Mouse (Mus musculus): ENCODE results near the gene Mrpl50. TPM values are rescaled to one million over a fixed set of nuclear protein-coding genes. Genes with fewer than 3 reads are reported as not detected.
"Not testable (repeated sequence)": the region's sequence is repeated elsewhere in the genome, so short reads cannot be mapped to it uniquely, and the experiment has no call there.

The Mrpl50 gene
- 6.0 and 6.4 TPM in 2 replicates for polyA plus RNA-seq (2012; rRNA removed)

DNA sequence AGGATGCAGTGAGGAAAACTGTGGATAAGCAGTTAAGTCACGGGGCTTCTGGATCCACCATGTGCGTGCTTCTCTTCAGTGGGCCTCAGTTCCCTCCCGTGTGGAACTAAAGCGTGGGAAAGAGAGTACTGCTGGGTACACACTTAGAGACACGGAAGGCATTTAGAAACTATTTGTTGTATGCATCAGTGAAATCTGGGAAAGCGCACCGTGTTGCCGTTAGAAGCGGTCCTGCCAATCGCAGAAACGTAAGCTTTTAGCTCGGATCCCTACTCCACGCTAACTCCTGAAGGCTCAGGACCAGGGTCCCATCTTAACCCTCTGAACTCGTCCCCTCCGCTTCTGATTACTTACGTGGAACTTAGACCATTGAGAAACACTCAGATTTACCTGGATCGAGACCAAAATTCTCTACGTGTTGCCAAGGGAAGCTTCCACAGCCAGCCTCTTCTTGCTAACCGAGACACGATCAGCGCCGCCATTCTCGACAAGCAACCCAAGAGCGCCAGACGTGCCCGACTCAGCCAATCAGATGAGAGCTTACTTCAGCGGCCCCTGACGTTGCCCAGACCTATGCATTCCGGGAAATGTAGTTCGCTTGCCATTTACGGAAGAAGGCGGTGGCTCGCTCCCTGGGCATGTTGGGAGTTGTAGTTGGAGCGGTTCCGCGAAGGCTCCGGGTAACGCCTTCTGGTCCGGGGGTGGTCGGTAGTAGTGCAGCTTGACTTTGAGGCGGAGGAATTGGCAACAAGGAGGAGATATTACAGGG, at the start of gene Mrpl50, which contains the start of gene Zfp189:
TSS of gene Mrpl50 (minus strand) at position 522 of the 769 bp plus-strand sequence.
TSS of gene Zfp189 (plus strand) at position 605 of the 769 bp plus-strand sequence.
- peak; percentile 79 for DNase-seq (ENCODE audit: low read depth)

DNA sequence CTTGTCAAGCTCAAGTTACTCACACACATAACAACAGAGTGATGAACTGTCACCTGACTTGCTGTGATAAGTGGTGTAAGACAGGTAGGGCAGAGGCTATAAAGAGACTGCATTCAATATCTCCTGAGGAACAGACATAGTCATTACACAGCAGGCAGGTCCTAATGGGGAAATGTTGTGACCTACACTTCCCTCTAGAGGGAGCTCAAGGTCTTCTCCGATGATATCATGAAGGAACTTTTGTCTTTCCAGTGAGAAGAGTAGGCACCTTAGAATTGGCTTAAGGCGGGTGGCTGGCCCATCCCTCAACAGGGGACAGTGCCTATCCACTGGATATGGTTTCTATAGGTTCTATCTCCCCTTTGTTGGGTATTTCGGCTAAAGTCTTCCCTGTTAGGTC, 46.7 kb upstream of the Mrpl50 start:
- no peak for DNase-seq (ENCODE audit: low read depth)

DNA sequence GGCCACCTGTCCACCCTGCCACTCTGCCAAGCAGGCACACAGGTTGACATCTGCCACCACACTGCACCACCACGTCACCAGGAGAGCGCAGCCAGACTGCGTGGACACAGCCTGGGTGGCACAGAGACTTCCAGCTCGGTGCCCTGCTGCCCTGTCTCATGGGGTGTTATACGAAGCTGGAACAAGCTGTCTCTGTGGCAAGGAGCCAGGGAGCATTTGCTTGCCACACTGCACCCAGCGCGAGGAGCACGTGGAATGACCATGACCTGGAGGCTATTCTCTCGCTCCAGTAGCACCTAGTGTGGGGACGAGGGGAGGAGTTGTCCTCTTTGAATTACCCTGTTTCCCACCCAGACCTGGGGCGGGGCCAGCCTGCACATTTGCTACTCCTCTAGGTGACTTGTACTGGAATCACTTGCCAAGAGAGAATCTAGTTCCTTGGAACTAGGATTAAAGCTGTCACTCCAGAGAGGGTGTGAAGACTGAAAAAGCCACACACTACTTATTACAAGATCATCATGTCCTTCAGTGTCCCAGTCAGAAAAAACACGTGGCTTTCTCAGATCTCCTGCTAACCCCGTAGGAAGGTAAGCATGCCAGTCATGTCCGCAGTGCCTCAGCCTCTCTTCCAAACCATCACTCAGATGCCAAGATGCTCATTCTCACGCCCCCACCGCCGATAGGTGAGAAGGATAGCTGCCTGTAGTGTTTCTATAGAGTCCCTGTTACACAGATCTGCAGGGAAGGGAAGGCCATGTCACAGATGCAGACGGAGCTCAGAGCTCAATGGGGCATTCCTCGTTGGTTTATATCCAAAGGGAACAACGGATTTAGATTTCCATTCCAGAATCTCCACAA, 39.3 kb upstream of the Mrpl50 start:
- DNase-seq (ENCODE audit: low read depth), result no peak

DNA sequence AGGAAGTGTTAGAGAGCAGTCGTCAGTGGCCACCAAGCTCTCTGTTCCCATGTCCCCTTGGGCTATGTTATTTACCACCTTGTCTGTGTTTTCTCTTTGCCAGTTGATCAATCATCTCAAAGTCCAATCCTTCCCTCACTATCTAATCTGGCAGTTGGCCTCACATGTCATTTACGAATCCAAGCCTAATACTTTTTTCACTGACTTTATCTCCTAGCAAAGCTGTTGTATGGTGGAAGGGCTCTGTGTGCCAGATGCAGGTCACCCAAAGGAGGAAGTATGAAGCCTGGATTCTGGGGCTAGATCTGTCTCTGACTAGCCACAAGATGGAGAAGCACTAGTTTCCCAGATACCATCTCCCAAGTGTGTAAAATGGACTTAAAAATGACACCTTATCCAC, 37.3 kb upstream of the Mrpl50 start:
- DNase-seq (ENCODE audit: low read depth), result no peak

DNA sequence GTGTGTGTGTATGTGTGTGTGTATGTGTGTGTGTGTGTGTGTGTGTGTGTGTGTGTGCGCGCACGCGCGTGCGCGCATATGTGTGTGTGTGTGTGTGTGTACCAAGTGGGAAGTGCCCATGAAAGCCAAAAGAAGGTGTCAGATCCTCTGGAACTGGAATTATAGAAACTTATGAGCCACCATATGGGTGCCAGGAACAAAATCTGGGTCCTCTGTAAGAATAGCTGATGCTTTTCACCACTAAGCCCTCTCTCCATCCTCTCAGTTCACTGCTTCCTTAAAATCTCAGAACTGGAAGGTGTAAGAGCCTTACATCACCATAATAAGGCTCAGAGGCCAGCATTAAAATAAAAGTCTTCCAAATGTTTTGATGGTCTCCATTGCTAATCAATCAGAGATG, 36.5 kb upstream of the Mrpl50 start:
- DNase-seq (ENCODE audit: low read depth), result no peak

DNA sequence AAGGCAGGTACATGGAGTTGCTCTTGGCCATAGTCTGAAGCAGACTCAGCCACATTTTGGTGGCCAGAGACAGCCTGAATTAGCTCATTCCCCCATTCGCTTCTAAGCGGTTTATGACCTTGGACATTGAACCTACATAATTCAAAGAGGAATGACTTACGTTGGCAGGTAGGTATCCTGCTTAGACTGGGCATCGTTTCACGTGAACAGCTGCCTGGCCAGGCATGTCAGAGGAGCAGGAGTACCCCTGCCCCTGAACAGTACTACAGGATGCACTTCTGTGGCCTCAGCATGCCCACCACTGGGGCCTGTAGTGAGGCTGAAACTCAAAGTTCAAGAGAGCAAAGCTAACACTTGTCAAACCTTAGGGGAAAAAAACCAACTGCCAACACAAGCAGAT, 32.5 kb upstream of the Mrpl50 start:
- DNase-seq (ENCODE audit: low read depth), result no peak

DNA sequence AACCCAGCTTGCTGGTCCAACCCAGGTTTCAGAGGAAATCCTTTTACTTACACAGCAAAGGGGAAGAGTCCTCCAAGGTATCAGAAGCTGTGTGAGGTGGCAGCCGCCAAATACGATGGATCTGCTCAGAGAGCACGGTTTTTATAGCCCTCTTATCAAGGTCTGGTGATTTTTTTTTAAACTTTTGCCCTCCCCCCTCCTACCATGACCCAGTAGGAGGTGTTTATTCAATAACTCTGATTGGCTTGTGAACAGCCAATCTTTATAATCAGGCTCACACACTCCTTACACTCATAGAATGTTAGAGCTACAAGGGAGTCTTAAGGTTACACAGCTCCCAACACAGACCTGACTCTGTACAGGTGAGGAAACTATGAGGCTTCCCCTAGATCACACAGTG, 28.5 kb upstream of the Mrpl50 start, which contains the start of gene Aldob:
TSS of gene Aldob (minus strand) at position 164 of the 400 bp plus-strand sequence.
- DNase-seq (ENCODE audit: low read depth), result no peak

DNA sequence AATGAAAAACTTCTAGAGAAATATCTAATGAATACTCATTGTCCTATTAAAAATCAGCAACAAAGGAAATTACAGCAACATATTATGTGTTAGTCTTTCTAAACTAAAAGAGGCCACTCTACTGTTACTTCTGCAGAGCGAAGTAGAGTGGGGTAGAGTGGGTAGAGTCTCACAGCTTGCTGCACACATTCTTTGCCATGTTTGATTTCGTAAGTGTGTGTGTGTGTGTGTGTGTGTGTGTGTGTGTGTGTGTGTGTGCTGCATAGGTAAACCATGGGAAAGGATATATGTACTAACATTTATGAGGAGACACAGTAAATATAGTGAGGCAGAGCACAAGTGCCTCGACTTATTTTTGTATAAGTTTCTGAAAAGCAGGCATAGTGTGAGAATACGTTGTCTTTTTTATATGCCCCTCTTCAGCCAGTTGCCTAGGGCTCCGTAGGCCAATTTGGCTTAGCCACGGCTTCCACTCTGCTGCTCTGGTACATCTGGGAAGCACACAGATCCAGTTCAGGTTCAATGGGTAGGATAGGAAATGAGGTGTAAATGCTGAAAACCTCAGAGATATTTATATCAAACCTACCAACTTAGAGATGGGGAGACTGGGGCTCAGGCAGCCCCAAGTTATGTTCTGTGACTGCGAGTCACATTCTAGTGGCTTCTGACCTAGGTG, 26.8 kb upstream of the Mrpl50 start:
- no peak for DNase-seq (ENCODE audit: low read depth)

DNA sequence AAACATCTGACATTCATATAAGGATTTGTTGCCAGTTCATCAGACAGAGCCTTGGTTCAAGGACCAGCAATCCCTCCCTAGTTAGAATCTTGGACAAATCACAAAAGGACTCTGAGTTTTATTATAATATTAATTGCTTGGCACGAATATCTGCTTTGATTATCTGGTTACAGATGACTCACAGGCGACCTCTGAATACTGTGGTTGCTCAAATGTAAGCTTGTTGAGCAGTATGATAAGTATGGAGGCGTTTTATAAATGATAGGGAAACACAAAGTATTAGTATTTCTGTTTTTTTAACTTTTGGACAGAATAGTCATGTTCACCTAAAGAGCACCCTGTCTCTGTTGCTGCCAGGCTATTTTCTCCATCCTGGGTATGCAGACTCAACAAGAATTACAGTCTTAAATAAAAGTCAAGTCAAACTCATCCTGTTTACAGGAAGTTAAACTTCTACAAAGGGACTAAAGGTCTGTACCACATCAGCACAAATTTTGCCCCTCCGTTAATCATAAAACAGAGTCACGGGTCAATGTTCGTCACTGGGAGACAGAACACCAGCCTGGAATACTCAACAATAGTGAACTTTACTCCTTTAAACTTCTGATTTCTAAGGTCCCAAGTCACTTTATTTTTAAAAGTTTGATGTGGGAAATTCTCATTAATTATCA, 26.1 kb upstream of the Mrpl50 start:
- no peak for DNase-seq (ENCODE audit: low read depth)

DNA sequence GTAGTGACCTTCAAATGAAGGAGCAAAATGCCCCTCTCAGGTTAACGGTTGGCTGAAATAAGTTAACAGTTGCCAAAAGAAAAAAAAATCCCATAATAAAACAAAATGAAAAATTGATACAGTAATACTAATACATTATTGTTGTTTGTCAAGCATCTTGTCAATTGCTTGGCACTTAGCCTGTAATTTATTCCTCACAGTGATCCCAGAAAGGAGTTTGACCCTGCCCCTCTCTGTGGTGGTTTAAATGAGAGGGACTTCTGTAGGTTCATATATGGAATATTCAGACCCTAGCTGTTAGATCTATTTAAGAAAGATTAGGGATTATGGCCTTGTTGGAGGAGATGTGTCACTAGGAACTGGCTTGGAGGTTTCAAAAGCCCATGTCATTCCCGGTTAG, 25.1 kb upstream of the Mrpl50 start:
- DNase-seq (ENCODE audit: low read depth), result no peak

DNA sequence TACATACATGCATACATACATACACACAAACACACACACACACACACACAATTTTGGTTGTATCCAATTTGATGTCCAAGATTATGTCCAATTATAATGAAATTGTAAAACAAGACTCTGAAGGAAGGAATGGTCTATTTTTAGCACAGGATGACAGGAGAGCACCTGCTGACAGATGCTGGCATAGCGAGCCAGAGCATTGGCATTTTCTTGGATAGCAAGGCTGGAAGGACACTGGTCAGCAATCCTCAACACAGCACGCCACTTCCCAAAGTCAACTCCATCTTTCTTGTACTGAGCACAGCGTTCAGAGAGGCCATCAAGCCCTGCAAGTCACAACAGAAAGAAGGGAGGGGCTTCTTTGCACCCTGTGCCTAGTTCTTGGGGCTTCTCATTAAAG, 20.1 kb upstream of the Mrpl50 start:
- DNase-seq (ENCODE audit: low read depth), result no peak

DNA sequence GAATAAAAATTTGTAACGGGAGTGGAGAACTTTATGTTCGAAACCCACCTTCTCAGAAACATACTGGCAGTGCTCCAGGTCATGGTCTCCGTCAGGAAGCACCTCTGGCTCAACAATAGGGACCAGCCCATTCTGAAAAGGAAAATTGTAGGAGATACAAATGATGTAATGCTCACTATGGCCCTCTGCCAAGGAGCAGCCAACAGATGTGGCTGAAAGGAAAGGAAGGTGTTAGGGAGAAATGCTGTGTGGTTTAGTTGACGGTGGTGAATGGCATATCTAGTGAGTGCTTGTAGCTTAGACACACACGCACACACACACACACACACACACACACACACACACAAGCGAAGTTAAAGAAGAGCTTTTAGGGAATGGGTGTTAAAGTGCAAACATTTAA, 18.8 kb upstream of the Mrpl50 start:
- no peak for DNase-seq (ENCODE audit: low read depth)

DNA sequence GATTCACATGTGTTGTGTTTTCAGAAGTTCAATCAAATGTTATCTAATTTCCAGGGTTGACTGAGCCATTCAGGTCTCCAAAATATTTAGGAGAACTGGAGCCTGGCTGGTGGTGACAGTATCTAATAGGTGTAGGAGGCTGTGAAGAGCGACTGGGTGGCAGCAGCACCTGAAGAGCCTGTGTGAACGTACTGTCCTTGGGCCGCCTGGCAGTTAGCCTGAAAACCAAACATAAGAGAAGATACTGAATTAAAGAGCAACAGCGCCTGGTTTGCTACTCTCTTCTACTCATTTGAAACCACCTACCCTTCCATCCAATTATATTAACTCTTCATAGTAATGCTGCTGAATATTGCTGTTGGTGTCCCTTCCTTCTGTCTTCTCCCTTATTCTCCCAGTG, 15.8 kb upstream of the Mrpl50 start:
- no peak for DNase-seq (ENCODE audit: low read depth)

DNA sequence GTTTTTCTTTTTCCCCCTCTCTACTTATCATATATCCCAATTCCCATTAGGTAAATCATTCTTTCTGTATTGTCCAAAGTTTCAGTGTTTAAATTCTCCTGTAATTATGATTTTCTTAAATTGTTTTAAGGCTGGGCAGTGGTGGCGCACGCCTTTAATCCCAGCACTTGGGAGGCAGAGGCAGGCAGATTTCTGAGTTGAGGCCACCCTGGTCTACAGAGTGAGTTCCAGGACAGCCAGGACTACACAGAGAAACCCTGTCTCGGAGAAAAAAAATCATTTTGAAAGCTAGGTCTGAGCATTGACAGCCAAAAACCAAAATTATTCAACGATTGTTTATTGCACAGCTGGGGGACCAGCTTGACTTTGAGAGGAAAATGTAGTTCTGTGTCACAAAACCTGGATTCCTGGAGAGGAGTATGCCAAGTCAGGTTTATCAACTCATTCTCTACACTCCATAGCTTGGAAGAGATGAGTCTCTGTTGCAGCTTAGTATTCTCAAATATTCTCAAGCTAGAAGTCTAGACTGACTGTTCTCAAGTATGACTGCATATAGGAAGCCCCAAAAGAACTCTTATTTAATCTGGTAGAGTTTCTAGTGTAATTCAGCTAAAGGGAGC, 14.9 kb upstream of the Mrpl50 start:
- DNase-seq (ENCODE audit: low read depth), result no peak

DNA sequence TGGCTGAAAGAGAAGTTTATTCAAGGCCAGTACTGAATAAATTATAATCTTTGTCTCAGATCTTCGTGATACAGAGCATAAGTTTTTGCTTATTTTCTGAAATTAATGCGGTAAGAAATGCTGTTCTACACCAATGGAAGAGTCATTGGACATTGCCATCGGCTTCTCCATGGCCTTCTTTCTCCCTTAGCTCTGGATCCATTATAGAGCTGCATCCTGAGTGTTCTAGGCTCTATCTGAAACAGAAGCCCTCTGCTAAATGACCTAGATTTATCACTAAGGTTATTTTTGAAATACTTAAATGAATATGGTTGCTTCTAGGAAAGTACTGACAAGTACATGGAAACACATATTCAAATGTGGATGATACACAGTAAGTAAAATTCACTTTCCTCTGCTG, 14.1 kb upstream of the Mrpl50 start:
- DNase-seq (ENCODE audit: low read depth), result no peak

DNA sequence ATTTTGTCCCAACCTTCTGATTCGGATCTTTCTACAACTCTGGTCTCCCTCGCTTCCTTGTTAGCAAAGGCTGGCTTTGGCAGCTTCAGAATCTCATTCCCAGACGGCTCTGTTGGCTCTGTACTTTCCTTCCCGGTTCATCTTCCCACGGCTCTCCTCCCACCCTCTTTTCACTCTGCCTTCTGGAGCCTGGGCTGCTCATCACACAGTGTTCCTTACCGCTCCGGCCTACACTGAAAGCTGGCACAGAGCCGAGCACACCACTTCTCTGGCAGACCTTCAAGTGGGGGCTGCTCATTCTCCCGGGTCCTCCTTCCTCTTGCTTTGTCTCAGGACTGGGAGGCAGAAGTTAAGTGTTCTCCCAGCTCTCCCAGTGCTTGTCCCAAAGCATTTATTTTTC, 1.7 kb upstream of the Mrpl50 start:
- DNase-seq (ENCODE audit: low read depth), result no peak

DNA sequence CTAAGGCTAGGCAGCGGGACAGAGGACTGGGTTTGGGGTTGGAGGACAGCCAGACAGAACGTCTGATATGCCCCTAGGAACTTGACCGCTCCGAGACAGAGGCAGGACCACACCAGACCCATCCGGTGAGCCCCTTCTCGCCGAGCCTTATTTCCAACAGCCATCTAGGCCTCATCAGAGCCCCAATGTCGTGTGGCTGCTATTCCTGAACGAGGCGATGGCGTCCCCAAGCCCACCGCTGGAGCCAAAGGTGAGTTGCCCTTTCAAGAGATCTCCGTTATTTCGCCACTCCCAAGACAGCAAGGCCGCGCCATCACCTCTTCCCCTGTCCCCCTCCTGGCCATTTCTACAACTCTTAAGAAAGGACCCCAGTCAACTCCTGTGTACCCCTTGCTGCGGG, 453 bp upstream of the Mrpl50 start:
- no peak for DNase-seq (ENCODE audit: low read depth)

DNA sequence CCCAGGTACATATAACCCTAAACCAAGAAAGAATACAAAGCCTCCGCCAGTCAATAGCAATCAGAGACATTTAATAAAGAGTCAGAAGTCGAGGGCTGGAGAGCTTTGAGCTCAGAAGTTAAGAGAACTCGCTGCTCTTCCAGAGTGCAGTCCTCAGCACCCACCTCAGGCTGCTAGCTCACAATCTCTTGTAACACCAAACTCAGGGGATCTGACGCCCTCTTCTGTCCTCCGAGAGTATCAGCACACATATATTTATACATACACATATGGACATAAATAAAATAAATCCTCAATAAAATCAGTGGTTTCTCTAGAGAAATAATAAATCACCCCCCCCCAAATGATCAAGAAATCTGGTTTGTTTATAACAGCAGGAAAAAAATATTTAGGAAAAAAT, 1.4 kb downstream of the Mrpl50 start:
- DNase-seq (ENCODE audit: low read depth), result no peak

DNA sequence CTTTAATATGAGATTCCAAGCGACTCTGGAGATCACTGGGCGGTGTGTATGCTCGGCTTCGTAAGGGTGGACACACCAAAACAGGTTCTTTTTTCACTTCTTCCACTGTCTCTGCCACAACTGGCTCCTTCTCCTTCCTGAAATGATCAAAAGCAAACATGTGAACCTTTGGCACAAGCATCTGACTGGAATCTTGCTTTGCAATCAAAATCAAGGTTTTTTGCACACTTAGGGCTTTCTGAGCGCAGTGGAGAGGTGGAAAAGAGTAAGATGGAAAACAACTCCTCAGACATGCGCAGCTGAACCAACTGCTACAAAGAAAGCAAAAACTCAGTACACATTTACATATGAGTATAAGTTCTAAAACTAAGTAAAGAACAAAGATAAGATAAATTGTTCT, 6.5 kb downstream of the Mrpl50 start:
- DNase-seq (ENCODE audit: low read depth), result no peak

DNA sequence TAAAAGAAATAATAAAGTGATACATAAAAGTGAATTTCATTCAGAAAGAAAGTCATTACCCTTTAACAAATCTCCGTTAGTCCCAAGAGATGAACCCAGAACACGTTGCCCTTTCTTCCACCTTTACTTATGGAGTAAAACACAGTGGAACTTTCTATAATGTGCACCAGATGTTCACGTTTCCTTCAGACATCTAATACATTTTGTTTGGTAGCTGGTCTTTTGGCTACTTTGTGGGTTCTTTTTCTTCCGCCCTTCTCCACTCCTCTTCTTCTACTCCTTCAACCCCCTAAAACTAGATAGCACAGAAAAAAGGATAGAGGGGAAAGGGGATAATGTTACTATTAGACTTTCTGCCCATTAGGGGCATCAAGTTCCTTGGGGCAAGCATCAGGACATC, 8.3 kb downstream of the Mrpl50 start:
- no peak for DNase-seq (ENCODE audit: low read depth)

DNA sequence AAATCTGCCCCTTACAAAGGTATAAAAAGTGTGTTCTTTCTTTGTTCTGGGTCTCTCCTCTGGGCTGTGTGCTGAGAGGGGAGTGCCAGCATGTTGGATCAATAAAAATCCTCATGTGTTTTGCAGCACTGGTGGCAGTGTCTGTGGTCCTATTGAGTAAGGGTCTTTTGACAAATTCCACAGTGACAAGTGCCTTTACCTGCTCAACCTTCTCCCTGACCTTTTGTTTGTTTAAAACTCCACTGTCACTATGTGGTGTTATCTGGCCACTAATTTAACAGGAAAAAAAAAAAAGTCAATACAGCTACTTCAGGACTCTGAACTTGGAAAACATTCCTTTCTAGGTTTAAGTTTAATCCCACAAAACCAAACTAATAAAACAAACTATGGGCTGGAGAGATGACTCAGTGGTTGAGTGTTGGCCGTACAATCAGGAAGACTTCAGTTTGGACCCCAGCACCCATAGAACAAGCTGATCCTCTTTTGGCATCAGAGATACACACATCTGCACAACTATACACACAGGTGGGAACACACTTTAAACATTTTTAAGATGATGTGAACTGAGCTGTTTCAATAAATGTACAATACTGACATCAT, 10.6 kb downstream of the Mrpl50 start:
- not testable (repeated sequence) for DNase-seq (ENCODE audit: low read depth)
